Mouse (Mus musculus): ENCODE results near the gene Ndrg3.
"Not testable (repeated sequence)": the region's sequence is repeated elsewhere in the genome, so short reads cannot be mapped to it uniquely, and the experiment has no call there.

GRCm38 (mm10) chr2:156902411-156902810 is 89.4 kb downstream of the Ndrg3 start:
- TF ChIP-seq CTCF (conservative IDR thresholded peaks at IDR 0.05; ENCODE audit: insufficient read depth, insufficient read length, low read depth, low read length); POLR2A (IDR thresholded peaks at IDR 0.05; ENCODE audit: low read depth, low read length): not testable (repeated sequence)

Measured in kidney, adult 2 months (tissue).